Mouse (Mus musculus) spleen, embryonic (tissue): ENCODE measurements around the gene Isoc2a.

ENCODE experiments used
- CTCF ChIA-PET: fragments of 350-600 bp; sonication (Branson Sonifier 250); formaldehyde crosslinking; loops from one replicate; lab custom pipeline; 2022; lab: Charles Lee

The Isoc2a gene

DNA sequence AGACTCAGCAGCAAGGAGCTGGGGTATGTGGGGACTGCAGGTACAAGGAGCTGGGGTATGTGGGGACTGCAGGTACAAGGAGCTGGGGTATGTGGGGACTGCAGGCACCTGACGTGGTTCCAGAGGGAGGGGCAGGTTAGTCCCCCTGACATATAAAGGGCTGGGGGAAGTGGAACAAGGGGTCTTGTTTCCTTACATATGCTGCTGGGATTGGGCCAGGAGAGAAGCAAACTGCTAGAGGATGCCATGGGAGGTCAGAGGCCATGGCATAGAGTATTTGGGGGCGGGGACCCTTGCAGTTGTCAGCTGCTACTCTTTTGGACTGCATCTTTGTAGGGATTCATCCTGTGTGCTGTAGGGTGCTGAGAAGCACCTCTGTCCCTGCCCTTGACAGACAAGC is 40.5 kb downstream of the Isoc2a start:
- CTCF ChIA-PET, result no interaction called here

DNA sequence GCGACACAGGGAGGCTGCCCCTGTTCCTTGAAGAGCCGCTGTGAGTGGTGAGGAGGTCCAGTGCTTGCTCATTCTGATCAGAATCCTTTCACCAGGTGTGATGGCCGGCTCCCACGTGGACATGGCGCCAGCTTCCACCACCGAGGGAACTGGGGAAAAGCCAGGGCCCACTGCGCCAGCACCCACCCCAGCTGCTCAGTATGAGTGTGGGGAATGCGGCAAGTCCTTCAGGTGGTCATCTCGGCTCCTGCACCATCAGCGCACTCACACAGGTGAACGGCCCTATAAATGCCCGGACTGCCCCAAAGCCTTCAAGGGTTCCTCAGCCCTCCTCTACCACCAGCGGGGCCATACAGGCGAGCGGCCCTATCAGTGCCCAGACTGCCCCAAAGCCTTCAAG is 41.7 kb downstream of the Isoc2a start:
- CTCF ChIA-PET, result no interaction called here

DNA sequence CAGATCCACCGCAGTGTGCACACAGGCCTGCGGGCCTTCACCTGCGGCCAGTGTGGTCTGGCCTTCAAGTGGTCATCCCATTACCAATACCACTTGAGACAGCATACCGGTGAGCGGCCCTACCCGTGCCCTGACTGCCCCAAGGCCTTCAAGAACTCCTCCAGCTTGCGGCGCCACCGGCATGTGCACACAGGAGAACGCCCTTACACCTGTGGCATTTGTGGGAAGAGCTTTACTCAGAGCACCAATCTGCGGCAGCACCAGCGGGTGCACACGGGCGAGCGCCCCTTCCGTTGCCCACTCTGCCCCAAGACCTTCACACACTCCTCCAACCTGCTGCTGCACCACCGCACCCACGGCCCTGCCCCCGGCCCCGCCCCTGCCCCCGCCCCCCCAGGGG is 42.1 kb downstream of the Isoc2a start:
- CTCF ChIA-PET, result no interaction called here

DNA sequence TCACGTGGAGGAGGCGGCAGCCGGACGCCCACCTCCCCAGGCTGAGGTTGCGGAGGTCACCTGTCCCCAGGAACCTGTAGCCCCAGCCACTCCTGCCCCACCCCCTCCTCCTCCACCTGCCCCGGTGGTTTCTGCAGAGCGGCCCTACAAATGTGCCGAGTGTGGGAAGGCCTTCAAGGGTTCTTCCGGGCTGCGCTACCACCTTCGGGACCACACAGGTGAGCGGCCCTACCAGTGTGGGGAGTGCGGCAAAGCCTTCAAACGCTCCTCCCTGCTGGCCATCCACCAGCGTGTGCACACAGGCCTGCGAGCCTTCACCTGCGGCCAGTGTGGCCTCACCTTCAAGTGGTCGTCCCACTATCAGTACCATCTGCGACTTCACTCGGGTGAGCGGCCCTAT is 43.0 kb downstream of the Isoc2a start:
- CTCF ChIA-PET, result no interaction called here

DNA sequence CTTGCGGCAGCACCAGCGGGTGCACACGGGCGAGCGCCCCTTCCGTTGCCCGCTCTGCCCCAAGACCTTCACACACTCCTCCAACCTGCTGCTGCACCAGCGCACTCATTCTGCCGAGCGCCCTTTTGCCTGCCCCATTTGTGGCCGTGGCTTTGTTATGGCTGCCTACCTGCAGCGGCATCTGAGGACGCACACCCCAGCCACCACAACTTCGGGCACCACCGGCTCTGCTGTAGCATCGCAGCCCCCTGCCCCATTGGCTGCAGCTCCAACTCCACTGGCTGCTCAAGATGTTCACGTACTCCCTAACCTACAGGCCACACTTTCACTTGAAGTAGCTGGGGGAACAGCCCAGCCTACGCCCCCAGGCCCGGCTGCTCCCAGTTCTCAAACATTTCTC is 43.5 kb downstream of the Isoc2a start:
- CTCF ChIA-PET, result no interaction called here

DNA sequence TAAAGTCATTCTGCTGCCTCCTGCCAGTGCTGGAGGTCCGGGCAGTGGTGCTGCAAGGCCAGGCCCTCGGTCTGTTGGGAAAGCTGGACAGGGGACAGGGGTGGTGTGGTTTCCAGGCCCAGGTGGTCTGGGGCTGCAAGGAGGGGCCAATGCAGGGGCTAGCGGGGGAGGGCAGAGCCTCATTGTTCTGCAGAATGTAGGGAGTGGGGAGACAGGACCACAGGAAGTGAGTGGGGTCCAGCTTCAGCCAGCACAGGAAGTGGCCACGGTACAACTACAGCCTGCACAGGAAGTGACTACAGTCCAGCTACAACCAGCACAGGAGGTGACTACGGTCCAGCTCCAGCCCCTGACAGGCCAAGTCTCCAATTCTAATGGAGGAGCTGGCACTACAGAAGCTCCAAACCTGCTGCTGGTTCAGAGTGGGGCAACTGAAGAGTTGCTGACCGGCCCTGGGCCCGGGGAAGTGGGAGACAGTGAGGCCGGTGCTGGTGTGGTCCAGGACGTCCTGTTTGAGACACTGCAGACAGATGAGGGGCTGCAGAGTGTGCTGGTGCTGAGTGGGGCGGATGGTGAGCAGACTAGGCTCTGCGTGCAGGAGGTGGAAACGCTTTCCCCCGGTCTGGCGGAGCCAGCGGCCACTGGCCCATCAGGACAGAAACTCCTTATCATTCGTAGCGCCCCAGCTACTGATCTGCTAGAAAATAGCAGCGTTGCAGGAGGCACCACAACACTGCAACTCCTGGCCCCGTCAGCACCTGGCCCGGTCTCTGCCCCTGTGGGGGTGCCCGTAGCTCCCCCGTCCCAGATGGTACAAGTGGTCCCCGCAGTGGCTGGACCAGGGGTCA is 44.2 kb downstream of the Isoc2a start:
- CTCF ChIA-PET, result no interaction called here

DNA sequence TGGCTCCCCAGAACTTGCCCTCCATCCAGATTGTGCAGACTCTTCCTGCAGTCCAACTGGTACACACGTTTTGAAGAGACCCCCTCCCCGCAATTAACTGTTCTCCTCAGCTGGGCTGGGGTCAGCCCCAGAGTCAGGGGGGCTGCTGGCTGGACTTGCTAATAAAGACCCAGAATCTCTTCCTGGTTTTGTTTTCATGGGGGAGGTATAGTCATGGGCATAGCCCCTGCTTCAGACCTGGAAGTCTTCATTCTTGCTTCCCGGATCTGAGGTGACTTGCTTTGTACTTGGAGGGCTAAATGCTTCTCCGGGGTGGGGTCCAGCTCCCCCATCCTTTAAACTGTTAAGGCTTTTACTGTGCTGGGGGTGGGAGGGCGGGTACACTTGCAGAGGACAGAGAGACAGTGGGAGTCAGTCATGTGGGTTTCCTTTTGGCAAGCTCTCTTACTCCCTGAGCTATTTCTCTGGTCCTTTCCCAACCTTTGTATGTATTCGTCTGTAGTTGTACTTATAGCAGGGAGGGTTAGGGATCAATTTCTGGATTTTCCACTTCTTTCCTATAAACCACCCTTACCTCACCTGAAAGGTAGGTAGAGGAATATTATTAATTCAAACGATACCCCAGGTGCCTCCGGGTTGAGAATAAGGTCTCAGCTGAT is 45.0 kb downstream of the Isoc2a start, which contains the start of gene Nat14:
TSS of gene Nat14 (plus strand) at position 205 of the 659 bp plus-strand sequence.
- CTCF ChIA-PET, result interaction anchor here (1.1 kb wide), 1 partner anchor 11 kb away, joined by 3 read pairs; no protein-coding TSS in a partner anchor

DNA sequence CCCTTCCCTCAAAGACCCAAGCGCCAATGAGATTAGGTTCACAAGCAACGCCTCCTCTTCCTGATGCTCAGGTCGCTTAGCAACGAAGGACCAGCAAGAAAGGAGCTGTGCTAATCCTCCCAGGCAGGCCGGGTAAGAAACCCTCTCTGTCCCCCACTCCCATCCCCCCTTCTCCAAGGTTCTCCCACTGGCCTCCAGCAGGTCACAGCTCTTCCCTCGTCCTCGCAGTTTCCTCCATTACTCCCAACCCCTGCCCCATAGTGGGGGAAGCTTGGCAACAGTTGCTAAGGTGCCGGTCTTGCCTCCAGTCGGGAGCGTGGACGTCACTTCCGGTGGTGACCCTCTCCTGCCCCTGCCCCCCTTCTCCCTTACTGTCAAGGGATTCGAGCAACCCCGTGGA is 45.6 kb downstream of the Isoc2a start:
- CTCF ChIA-PET, result interaction anchor here (1.1 kb wide), 1 partner anchor 11 kb away, joined by 3 read pairs; no protein-coding TSS in a partner anchor

DNA sequence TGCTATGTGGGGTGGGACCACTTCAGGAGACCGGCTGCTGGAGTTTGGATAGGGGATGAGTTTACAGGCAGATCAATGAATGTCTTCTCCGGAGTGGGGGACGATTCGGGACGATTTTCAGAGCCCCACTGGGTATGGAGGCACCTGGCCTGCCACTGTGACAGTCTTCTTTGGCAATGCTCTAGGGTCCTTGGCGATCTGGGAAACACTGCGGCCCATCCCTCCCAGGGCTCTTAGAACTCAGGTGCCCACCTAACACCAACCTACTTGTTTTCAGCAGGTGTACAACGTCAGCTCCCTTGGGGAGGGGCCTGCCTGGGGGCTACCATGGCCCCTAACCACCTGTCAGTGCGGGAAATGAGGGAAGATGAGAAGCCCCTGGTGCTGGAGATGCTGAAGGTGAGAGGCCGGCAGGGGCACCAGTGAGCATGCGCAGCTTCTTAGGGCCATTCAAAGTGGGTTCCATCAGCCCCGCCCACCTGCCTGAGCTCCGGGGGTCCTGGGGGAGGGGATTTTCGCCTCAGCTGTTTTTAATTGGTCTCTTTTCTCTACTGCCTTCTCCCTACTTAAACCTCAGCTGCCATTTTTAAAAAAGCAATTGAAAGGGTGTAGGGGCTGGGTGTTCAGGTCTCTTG is 46.1 kb downstream of the Isoc2a start:
- CTCF ChIA-PET, result interaction anchor here (1.1 kb wide), 1 partner anchor 12 kb away, joined by 3 read pairs; no protein-coding TSS in a partner anchor

DNA sequence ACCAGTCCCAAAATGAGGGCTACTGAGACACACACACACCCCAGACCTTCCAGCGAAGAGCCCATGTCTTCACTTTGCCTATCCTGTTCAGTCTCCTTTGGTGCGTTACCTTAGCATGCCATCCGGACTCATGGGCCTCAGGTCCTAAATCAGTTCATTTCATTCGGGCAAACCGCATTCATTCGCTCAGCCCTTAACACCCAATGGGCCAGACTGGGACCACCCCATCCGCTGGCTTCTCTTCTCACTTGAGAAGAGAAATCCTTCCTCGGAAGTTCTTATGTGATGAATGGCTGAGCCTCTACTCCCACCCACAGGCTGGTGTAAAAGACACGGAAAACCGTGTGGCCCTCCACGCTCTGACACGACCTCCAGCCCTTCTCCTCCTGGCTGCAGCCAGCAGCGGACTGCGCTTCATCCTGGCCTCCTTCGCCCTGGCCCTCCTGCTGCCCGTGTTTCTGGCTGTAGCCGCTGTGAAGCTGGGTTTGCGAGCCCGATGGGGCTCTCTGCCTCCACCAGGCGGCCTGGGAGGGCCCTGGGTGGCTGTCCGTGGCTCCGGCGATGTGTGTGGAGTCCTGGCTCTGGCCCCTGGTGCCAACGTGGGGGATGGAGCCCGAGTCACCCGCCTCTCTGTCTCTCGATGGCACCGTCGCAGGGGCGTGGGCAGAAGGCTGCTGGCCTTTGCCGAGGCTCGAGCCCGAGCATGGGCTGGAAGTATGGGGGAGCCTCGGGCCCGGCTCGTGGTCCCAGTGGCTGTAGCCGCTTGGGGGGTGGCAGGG is 46.8 kb downstream of the Isoc2a start:
- CTCF ChIA-PET, result no interaction called here

DNA sequence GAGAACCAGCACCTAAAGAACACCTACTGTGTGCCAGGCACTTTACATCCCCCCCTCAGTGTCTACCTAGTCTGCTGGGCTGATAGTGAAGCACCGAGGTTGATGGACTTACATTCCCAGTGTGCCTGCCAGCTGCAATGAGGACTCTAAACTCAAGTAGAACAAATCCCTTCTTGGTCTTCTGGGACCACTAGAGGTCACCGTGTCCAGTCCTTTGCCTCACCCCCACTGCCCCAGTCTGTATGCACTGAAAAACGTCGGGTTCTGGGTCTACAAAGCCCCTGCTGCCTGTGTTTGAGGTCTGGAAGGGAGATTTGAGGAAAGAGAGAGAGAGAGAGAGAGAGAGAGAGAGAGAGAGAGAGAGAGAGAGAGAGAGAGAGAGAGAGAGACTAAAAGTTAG is 47.5 kb downstream of the Isoc2a start:
- CTCF ChIA-PET, result no interaction called here

DNA sequence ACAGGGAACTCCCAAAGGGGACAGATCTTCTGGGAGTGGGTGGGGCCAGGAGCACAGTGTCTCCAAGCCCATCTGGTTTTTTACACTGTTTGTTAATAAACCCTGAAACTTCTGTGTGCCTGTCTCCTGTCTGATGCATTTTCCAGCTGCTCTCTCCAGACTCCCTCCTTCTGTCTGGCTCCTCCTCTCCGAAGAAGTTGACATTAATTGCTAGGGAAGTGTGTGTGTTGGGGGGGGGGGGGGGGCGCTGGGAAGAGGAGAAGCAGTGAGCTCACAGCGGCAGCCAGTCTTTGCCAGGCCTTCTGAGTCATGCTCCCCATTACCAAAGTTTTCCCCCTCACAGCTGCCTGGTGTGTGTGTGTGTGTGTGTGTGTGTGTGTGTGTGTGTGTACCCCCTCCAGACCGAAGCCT is 47.9 kb downstream of the Isoc2a start:
- CTCF ChIA-PET, result interaction anchor here (0.6 kb wide), 2 partner anchors 21 to 494 kb away, joined by 4 to 6 read pairs; no protein-coding TSS in a partner anchor

DNA sequence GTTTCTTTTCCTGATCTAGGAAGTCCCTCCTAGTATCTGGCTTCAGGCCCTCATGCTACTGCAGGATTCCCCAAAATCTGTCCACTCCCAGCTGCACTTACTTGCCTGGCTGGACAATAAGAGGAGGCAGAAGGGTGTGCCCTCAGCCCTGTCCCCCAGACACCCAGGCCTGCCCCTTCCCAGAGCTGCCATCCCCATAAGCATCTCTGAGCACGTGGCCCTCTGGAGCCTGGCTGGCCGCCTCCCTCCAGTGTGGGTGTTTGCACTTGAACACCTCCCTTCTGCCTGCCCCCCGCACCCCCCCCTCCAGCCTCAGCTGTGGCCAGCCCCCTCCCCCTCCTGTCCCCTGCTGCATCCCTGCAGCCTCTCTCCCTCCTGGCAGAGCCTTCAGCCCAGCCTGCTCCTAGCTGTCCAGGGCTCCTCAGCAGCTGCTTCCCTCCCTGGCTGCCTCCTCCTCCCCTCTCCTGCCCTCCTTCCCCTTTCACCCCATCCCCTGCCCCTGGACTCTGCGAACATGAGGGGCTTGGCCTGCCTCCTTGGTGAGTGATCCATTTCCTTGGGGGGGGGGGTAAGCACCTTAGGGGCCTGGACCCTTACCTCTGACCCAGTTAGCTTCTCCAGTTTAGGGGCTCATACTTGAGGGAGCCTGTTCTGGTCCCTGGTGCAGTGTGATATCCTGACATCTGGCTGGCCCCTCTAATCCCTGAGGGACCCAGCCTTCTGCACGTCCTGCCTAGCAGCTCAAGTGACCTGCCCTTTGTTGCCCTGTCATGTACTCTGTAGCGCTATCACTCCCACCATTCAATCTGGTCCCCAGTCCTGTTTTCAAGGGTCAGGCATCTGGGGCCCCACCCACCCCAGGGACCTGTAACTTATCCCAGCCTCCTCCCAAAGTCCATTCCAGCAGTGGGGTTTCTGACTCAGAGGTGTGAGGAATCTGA is 48.8 kb downstream of the Isoc2a start, which contains the start of gene Ssc5d:
TSS of gene Ssc5d (plus strand) at position 345 of the 941 bp plus-strand sequence.
- CTCF ChIA-PET, result interaction anchor here (0.6 kb wide), 3 partner anchors 20 to 494 kb away, joined by 4 to 6 read pairs (median 4); partner anchors contain the start of gene Eps8l1

DNA sequence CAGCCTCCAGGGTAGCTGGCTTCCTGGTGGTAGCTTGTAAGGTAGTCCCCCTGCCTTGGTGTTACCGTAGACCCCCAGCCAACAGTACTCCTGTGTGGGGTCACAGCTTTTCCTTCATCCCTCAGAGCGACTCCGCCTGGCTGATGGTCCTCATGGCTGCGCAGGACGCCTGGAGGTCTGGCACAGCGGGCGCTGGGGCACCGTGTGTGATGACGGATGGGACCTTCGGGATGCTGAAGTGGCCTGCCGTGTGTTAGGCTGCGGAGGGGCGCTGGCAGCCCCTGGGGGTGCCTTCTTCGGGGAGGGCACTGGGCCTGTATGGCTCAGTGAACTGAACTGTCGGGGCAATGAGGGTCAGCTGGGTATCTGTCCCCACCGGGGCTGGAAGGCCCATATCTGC is 49.9 kb downstream of the Isoc2a start:
- CTCF ChIA-PET, result interaction anchor here (1.2 kb wide), 1 partner anchor 13 kb away, joined by 3 read pairs; no protein-coding TSS in a partner anchor

DNA sequence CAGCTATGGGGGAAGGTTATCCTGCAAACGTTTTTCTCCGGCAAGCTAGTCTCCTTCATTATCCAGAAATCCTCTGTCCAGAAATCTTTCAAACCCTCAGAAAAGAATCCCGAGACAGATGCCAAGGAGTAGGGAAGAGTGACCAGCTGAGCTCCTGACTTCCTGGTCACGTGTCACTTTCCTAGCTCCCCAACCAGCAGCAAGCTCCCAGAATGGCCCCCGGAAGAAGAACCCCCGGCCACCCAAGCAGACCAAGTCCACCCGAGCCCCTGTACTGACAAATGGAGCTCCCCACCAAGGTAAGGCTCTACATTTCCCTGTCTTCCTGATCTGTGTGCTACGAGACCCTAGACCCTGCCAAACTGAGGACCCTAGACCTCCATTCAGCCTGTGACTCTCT is 50.8 kb downstream of the Isoc2a start:
- CTCF ChIA-PET, result no interaction called here

DNA sequence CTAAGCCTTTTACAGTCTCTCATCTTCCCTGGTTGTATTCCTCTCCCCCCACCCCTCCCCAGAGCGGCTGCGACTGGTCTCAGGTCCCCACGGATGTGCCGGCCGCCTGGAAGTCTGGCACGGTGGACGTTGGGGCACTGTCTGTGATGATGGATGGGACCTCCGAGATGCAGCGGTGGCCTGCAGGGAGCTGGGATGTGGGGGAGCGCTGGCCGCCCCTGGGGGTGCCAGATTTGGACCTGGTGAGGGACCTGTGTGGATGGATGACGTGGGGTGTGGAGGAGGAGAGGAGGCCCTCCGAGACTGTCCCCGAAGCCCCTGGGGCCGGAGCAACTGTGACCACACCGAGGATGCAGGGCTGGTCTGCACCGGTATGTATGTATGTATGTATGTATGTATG is 51.4 kb downstream of the Isoc2a start:
- CTCF ChIA-PET, result no interaction called here

DNA sequence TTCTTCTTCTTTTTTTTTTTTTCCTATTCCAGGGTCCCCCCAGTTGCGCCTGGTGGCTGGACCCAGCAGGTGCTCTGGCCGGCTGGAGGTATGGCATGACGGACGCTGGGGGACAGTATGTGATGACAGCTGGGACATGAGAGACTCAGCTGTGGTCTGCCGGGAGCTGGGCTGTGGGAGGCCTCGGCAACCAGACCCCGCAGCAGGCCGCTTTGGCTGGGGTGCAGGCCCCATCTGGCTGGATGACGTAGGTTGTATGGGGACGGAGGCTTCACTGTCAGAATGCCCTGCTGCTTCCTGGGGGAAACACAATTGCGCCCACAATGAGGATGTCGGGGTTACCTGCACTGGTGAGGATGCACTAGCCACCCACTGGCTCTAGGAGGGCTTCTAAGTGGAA is 56.1 kb downstream of the Isoc2a start:
- CTCF ChIA-PET, result interaction anchor here (0.6 kb wide), 1 partner anchor 66 kb away, joined by 3 read pairs; no protein-coding TSS in a partner anchor

DNA sequence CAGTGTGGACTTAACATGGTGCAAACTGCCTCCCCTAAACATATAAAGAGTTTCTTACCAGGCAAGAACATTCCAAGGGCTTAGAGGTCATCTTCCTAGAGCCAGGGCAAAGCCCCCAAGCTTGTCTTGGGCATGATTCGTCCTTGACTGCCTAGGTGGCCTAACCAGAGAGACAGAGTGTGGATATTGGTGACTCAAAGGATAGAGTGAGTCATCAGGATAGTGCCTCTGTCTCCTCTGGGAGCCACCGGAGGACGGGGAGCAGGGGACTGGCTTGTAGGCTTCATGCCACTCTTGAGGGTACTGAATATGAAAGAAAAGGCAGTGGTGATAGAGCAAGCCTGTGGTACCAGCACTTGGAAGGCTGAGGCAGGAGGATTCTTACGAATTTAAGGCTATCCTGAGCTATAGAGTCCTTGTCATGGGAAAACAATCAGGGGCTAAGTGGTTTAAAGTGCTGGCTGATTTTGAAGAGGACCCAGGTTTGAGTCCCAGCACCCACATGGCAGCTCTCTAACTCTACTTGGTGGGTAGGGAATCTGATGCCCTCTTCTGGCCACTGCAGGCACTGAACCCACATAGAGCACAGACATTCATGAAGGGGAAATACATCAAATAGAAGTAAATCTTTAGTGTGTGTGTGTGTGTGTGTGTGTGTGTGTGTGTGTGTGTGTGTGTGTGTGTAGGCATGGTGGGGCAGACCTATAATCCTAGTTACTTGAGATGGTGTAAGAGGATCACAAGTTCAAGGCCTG is 57.4 kb downstream of the Isoc2a start:
- CTCF ChIA-PET, result no interaction called here

DNA sequence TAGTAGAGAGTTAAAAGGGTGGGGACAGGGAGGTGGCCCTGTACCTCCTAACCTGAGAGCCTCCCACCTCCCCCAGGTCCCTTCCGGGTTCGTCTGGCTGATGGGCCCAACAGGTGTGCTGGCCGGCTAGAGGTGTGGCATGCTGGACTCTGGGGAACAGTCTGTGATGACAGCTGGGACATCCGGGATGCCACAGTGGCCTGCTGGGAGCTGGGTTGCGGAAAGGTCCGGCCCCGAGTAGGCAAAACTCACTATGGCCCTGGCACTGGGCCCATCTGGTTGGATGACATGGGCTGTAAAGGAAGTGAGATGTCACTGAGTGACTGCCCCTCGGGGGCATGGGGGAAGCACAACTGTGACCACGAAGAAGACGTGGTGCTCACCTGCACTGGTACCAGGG is 59.9 kb downstream of the Isoc2a start:
- CTCF ChIA-PET, result no interaction called here
